Mouse (Mus musculus) 416B (cell line): Measurements from ENCODE around the gene Mef2d.

Source experiments
- DNase-seq: peaks from one replicate; pipeline ENCODE4 v3.0.0; 2011; ENCODE audit warnings: low read depth

The Mef2d gene

DNA sequence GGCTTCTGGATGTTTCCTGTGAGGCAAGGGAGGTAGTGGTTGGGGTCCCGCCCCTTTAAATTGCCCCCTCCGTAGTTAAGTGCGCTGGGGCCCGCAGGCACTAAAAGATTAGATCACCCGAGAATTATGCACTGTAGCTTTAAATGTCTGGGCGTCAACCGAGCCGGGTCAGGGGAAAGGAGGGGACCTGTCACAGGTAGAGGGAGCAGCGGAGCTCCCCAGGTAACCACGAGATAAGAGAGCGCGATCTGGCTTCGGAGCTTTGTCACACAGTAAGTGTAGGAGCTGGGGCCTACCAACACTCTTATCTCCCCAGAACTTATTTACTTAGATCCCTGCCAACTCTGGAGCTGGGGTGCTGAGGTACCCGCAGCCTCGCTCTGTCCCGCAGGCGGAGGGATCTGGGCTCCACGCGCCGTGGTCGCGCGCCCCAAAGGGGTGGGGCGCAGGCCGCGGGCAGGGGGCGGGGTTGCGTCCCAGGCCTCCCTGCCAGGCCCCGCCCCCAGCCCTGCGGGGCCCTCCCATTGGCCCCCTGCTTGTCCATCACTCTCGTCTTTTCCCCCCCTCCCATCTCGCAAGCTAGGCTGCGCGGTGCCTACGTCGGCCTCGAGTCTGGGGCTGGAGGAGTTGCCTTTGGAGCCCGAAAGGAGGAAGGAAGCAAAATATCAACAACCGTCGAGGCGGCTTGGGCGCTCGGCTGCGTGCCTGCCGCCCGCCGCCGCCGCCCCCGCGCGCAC is at the start of gene Mef2d:
Gene Mef2d (plus strand): TSS at position 586 of the 737 bp plus-strand sequence.
- peak; percentile 98 for DNase-seq

DNA sequence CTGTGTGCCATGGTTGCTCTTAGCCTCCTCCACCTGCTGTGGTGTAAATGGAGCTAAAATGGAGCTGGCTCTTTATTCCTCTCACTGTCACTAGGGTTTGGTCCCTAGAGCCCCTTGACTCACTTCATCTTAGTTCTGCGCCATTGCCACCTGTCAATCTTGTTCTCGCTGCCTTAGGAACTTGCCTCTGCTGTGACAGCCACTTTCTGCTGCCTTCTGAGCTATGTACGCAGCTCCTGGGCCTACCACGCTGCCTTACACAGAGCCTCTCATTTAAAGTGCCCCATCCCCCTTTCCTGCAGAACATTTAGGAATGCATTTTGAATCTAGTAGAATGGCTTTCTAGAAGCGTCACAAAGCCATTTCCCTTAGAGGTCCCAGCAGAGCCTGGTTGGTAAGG is 48.0 kb upstream of the Mef2d start:
- DNase-seq: no peak

DNA sequence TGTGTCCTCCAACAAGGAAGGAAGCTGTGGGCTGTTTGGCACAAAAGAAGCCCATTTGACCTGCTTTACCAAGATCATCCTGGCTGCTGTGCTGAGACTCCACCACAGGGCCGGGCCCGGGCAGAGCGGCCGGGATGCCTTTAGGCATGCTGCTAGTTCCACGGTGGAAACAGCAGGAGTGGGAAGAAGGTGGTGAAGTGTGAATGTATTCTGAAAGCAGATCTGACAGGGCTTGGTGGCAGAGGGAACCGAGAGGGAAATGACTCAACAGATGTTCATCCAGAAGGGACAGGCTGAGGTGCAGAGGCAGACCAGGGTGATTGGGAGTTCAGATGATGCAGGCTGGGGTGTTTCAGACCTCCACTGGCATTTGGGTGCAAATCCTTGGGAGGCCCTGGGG is 44.5 kb upstream of the Mef2d start:
- peak; percentile 54 for DNase-seq

DNA sequence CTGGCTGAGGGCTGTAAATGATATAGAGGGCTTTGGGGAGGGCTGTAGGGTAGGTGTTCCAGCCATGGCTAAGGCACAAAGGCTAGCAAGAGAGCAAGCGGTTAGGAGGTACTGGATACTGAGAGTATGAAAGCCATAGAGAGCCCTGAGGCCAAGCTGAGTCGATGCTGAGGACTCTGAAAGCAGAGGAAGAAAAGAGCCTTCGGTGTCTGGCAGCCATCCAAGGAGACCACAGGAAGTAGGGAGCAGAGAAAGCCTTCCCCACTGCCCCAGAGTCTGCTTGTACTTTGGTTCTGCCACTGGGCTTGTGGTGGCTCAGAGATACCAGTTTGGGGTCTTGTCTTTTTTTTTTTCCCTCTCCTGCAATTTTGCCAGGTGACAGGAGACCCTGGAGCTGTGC is 41.9 kb upstream of the Mef2d start:
- peak; percentile 75 for DNase-seq

DNA sequence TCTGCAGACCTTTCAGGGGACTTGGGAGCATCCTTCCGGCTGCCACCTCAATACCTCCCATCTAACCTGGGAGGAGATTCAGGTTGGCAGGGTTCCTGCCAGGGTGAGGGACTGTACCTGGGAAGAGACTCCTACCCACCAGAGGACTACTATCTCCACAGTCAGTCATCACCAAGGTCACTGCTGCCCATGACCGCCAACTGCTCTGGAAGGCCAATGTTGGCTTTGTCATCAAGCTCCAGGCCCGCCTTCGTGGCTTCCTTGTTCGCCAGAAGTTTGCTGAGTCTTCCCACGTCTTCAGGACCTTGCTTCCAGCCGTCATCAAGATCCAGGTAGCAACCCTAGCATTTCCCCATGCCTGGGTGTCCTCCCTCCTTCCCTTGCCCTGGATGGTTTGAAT is 40.4 kb upstream of the Mef2d start:
- no peak for DNase-seq

DNA sequence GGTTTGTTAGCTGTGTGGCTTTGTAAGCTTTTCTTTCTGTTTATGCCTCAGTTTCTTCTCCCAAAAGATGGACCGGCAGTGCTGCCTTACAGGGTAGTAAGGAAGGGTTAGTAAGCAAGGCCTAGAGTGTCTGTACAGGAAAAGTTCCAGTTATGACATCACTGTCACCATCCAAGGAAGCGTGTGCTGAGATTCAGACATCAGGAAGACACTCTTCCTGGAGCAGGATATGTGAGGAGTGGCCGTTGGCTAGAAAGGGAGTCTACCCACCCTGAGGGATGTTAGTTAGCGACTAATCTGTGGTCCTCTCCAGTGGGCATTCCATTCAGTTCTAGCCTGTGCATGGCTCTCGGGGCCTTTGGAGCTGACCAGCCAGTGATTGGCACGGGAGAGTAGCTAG is 40.0 kb upstream of the Mef2d start:
- no peak for DNase-seq

DNA sequence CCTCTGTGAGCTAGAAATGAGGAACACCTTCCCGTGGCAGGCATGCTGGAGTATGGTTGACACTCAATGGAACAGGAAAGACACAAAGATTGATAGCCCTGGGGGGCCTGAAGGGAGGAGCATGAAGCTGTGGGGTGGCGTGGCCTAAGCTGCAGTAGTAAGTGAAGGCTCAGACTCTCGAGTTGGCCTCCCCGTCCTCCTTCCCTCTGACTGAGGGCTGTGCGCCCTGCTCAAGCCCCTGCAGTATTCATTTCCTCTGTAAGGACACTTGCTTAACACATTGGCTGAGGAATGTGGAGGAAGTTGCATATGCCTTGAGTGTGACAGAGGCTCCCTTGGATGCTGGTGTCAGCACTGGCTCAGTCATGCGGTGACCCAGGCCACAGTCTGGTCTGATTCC is 39.6 kb upstream of the Mef2d start:
- DNase-seq: peak; percentile 33

DNA sequence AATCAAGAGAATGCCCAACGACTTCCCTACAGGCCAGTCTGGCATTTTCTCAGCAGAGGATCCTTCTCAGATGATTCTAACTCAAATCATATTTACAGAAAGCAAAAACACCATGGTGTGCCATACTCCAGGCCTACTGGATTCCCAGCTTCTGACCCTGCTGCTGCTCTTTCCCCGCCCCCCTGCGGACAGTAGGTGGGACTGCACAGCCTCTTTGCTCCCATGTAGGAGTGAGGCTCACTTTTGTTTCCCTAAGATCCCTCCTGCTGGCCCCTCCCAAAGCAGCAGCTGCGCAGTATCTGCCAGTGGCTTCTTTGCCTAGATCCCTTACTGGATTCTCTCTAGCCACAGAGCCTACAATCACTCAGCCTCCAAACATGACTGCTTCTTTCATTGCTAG is 36.0 kb upstream of the Mef2d start:
- DNase-seq: no peak

DNA sequence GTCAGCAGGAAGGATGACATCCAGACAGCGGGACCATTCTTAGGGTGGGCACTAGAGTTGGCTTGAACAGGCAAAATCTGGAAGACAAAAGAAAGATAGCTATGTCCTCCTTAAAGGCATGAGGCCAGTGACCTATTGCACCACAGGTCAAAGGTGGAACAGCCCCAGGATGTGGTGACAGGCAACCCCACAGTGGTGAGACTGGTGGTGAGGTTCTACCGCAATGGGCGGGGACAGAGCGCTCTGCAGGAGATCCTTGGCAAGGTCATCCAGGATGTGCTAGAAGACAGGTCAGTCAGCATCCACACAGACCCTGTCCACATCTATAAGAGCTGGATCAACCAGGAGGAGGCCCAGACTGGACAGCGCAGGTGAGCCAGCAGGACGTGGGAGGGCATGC is 33.0 kb upstream of the Mef2d start:
- peak; percentile 49 for DNase-seq

DNA sequence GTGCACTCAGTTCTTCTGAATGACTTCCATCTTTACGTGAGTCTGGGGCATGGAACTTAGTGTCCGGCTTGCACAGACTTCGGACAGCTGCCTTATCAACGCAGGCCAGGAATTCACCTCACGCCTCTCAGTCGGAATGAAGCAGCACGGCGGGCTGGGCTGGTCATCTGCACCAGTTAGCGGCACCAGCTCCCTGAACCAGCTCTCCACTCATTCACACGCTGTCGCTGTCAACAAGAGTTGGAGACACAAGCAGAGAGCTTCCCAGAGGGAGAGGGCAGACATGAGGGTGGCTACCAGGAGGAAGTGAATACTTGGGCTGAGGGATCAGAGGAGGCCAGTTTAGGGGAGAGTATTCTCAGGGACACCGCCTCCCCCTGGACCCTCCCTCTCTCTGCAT is 27.8 kb upstream of the Mef2d start:
- DNase-seq: no peak

DNA sequence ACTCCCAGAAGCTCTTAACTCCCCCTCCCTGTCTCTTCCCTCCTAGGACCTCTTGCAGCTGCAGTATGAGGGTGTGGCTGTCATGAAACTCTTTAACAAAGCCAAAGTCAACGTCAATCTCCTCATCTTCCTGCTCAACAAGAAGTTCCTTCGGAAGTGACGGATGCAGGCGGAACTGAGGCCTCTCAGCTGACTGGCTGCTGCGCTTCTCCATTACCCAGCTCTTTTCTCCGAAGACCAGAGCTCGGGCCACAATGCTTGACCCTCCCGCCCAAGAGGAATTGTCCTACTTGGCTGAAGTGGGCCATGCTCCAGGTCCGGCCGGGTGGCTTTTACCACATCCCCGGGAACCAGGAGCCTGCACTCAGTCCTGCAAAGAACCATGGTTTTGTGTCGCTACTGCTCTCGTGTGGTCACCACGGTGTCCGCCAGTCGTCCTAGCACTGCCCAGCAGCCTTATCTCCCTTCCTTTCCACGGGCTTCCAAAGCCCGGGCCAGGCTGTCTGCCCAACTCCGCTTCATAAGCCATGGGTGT is 22.0 kb upstream of the Mef2d start:
- DNase-seq: no peak

DNA sequence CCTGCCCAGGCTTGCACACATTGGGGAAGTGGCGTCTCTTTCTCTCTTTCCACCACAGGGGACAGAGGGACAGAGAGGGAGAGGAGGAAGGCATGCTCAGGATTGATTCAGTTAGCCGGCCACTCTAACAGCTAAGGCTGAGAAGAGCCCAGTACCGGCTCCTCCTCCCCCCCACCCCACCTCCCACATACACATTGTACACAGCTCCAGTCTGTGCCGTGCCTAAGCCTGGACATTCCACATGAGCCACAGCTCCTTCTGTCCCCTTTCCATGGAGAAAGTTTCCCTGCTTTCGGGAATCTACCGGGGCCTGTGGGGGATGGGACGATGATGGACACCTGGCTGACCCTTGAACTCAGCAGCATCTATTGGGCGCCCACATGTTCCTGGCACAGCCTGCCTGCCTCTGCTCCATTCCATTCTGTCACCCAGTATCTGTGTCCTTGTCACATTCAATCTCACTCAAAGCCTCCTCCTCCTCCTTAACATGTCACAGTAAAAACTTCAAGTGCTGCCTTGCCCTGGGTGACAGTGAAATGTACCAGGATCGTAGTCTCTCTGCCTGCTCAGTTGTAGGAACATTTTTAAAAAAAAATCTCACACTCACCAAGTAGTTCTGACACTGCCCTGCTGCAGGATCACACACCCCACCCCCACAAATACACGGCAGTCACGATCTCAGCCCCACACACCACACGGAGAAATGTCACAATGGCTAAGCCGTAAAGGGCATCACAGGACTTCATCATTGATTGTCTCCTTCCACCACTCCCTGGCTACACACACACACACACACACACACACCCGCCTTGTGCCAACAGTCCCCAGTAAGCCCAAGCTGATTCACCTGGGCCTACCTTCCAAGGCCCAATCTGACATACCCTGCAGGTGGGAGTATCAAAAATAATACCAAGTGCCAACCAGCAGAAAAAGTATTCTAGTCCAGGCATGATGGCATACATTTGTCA is 20.7 kb upstream of the Mef2d start:
- no peak for DNase-seq

DNA sequence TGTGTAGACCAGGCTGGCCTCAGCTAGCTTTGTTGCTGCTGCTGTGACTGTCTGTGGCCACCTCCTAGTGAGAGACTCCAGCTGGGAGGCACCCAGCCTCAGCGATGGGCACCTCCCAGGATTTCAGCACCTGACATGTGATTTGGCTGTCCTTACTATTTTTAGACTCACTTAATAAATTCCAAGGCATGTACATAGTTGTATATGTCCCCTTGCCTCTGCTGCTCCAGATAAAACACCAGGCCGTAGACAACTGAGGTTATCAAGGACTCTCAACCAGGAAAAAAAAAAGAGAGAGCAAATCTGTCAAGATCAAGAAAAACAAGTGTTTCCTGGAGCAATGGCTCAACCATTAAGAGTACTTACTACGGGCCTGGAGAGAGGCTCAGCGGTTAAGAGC is 17.0 kb upstream of the Mef2d start:
- DNase-seq: no peak

DNA sequence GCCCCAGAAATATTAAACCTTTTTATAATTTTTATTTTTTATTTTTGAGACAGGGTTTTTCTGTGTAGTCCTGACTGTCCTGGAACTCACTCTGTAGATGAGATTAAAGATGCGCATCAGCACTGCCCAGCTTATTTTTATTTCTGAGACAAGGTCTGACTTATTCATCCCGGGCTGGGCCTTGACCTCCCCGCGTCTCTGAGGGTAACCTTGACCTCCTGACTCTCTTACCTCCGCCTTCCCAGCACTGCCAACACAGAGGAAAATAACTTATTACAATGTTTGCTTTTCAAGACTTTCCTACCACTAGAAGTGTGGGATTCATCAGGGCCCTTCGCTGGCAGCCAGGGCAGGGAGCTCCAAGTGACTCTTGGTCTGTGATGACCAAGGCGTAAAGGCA is 16.0 kb upstream of the Mef2d start:
- DNase-seq: no peak

DNA sequence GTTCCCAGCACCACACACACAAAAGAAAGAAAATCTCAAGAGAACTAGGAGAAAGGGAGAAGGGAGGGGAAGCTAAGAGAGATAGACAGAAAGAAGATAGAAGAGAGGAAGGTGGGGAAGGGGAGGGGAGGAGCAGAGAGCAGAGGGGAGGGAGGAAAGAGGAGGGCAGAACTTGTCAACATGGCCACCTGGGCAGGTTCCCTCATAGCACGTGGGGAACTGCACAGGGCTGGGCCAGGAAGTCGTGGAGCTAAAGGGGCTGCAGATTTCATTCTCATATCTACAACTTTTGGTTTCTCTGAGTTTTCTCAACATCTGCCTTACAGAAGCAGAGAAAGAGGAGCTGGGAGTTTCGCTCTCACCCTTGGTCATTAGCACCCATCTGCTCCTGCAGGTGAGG is 14.5 kb upstream of the Mef2d start:
- no peak for DNase-seq

DNA sequence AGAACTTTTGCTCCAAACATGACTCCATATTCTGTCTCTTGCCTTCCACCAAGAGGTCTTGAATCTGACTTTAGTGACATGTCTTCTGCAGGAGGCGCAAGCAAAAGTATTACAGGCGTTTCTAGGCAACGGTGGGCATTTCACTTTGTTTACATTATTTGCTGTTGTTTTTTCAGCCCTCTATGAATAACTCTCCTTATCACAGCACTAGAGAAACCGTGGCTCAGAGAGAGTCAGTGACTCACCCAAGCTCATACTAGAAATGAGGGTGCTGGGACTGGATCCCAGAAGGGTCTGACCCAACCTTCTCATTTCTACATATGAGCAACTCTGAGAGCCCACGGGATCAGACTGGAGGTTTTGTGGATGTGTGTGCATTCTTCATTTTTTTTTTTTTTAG is 14.1 kb upstream of the Mef2d start:
- no peak for DNase-seq

DNA sequence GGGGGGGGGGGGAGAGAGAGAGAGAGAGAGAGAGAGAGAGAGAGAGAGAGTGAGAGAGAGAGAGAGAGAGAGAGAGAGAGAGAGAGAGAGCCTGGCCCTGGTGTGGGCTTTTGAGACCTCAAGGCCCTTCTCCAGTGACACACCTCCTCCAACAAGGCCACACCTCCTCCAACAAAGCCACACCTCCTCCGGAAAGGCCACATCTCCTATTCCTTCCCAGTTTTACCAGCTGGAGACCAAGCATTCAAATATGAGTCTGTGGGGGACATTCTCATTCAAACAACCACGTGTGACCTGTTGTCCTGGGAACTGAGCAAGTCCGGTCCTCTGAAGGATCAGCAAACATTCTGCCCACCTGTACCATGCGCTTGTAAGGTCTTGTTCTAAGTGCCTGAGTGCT is 13.2 kb upstream of the Mef2d start:
- DNase-seq: no peak

DNA sequence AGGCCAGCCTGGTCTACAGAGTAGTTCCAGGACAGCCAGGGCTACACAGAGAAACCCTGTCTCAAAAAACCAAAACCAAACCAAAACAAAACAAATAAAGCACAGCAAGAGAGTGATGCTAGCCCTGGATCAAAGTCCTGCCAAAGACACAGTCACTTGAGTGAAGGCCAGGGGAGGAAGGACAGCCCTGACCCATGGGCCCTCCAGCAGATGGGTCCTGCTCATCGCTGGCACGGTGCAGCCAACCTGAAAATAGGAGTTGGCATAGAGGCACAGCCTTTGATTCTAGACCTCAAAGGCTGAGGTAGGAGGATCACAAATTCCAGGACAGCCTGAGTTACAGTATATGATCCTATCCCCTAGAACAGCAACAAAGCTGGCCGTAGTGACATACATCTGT is 11.1 kb upstream of the Mef2d start:
- DNase-seq: no peak

DNA sequence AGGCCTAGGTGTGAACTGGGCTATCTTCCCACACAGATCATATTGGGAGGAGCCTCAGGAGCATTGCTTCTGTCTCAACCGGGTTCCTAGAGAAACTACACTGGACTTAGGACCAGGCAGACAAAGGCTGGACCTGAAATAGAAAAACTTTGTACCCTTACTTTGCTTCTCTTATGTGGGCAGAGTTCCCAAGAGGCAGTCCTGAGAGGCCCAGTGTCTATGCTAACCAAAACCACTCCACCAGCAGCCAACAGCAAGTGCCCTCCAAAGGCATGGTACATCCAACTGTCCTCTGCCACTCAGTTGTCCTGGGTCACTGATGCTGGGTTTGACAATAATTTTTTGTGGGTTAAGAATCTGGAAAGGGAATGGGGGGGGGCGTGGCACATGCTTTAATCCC is 9.7 kb upstream of the Mef2d start:
- no peak for DNase-seq

DNA sequence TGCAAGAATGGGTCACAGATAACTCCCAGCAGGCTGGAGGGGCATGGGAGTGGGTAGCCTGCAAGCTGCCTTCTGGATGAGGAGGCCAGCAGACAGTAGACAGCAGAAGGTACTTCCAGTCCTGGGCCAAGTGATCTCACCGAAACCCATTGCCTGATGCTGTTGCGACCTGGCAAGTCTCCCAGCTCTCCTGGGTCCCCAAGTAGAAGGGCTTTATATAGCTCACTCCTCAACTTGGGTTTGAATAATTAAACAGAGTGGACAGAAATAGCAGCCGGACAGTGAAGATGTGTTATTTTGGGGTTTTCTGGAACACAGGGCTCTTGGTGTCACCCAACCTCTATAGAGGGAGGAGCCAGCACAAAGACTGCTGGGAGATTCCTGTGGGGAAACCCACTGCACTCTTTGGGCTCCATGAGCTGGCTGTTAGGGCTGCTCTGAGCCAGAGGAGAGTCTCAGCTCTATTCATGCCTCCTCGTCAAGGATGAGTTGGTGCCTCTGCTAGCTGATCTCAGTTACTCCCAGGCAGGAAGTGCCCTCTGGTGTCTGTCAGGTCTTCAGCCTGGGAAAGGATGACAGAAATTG is 8.9 kb upstream of the Mef2d start:
- DNase-seq: no peak

DNA sequence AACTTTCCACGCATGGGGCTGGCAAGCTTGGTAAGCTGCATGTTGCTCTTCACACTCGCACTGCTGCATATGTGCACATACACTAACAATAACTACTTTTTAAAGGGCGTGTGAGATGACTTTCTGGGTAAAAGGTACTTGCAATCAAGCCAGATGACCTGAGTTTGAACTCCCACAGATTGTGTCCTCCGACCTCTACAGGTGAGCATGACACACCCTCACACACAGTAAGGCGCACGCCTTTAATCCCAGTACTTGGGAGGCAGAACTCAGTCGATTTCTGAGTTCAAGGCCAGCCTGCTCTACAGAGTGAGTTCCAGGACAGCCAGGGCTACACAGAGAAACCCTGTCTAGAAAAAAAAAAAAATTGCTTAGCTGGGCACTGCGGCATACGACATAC is 5.8 kb upstream of the Mef2d start:
- no peak for DNase-seq

DNA sequence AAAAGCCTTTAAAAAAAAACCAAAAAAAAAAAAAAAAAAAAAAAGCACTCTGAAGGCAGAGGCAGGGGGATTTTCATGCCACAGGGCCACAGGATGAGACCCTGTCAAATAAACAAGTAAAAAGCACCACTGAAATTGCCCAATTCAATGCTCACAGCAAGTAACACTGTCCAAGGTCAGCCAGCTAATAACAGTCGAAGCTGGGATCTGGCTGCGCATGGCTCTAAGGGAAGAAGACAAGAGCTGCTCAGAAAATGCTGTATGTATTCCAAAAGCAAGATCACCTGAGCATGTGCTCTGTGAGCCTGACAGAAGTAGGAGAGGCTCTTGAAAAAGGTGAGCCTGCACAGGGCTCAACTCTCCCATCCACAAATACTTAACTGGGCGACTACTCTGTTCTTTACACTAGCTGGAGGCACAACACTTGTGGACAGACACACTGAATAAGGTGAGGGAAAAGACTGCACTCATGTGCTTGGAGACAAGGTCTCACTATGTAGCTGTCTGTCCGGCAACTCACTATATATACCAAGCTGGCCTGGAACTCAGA is 5.2 kb upstream of the Mef2d start:
- no peak for DNase-seq
